Mouse (Mus musculus) midbrain, embryonic 13.5 days (tissue): ENCODE results near the gene Capn10. TPM values are rescaled to one million over a fixed set of nuclear protein-coding genes. Genes with fewer than 3 reads are reported as not detected.

ENCODE experiments used
- ATAC-seq: fragments of 200-750 bp; cut with Nextera tagmentation; 2 replicates; pipeline ENCODE4 v1.8.0; 2017; ENCODE audit warnings: mild to moderate bottlenecking, moderate TSS enrichment, moderate library complexity
- H3K27ac ChIP-seq: fragments of 300-500 bp; sonication (generic); 2 replicates; pipeline ENCODE4 v1.5.1; 2015; ENCODE audit warnings: inconsistent platforms, mild to moderate bottlenecking, moderate library complexity
- H3K27me3 ChIP-seq: fragments of 300-500 bp; sonication (generic); 2 replicates; pipeline ENCODE4 v1.6.1; 2015; ENCODE audit warnings: mild to moderate bottlenecking, inconsistent platforms
- H3K36me3 ChIP-seq: fragments of 300-500 bp; sonication (generic); 2 replicates; pipeline ENCODE4 v1.6.1; 2015; ENCODE audit warnings: mild to moderate bottlenecking, inconsistent platforms
- H3K4me1 ChIP-seq: fragments of 300-500 bp; sonication (generic); replicated peaks from 2 replicates; pipeline ENCODE4 v1.6.1; 2015; ENCODE audit warnings: inconsistent platforms
- H3K4me2 ChIP-seq: fragments of 300-500 bp; sonication (generic); replicated peaks from 2 replicates; pipeline ENCODE4 v1.6.1; 2015; ENCODE audit warnings: moderate library complexity, mild to moderate bottlenecking, inconsistent platforms
- H3K4me3 ChIP-seq: fragments of 300-500 bp; sonication (generic); replicated peaks from 2 replicates; pipeline ENCODE4 v1.5.1; 2015; ENCODE audit warnings: mild to moderate bottlenecking, inconsistent platforms
- H3K9ac ChIP-seq: fragments of 300-500 bp; sonication (generic); replicated peaks from 2 replicates; pipeline ENCODE4 v1.6.1; 2015; ENCODE audit warnings: mild to moderate bottlenecking, inconsistent platforms
- H3K9me3 ChIP-seq: fragments of 300-500 bp; sonication (generic); 2 replicates; pipeline ENCODE4 v1.6.1; 2016; ENCODE audit warnings: mild to moderate bottlenecking, inconsistent platforms
- WGBS: fragments of 180-500 bp; shearing (Covaris S2); methylation state at CpG from one replicate; pipeline ENCODE4 v1.1.7; 2015; 5-methylcytosine and 5-hydroxymethylcytosine counted together
- polyA plus RNA-seq: library from polyadenylated mRNA; unstranded; fragments of >200 nt; fragmentation: Nextera tagmentation; extraction: Ambion mirVana; gene quantifications from 2 replicates; pipeline ENCODE4 v1.2.1, GENCODE M21; 2015

Capn10 gene
- polyA plus RNA-seq, 1 experiment from 2014 or later, result 62.6 TPM

GRCm38 (mm10) chr1:92921496-92921895 lies 12.7 kb upstream of the Capn10 start:
- Histone ChIP-seq H3K27me3 (no peaks in the 10 kb centered on the region), H3K9ac (no peak overlapping the region), H3K9me3 (no peaks in the 10 kb centered on the region), H3K4me3 (no peak overlapping the region), H3K27ac (no peak overlapping the region), H3K36me3 (peaks cover 51% of the 10 kb centered on the region), H3K4me1 (no peaks in the 10 kb centered on the region), H3K4me2 (no peak overlapping the region)
- 92% methylated on average over 4 of the region's 4 CpGs for WGBS
- ATAC-seq, result no peak

DNA sequence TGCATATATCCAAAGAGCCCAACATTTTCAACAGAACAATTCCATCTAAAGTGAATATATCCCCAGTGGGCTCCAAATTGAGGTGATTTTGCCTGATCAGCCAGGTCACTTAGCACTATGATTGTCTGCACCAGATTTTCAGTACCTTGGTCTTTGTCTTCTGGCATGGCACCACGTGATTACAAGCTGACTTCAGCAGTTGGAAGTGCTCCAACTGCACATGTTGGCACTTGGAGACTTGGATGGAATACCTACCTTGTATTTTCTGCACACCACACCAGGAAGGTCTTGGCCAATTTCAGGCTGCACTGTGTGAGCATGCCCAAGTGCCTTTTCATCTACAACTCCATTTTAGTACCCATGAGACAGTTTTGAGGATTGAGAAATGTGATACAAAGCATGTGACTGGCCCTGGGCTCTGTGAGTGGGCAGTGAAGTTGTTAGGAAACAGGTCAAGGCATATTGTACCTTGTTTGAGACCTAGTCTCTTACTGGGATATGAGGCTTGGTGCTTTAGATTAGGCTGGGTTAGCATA lies 3.9 kb upstream of the Capn10 start:
- ATAC-seq, result no peak
- Histone ChIP-seq H3K9ac (no peak overlapping the region), H3K27ac (no peak overlapping the region), H3K9me3 (no peaks in the 10 kb centered on the region), H3K4me1 (peaks cover 11% of the 10 kb centered on the region), H3K4me2 (no peak overlapping the region), H3K27me3 (peaks cover 7% of the 10 kb centered on the region), H3K4me3 (no peak overlapping the region), H3K36me3 (no peaks in the 10 kb centered on the region)
- 48% methylated on average over 1 of the region's 1 CpGs for WGBS

- Histone ChIP-seq H3K4me1 (peaks cover 33% of the 10 kb centered on the region), H3K9ac (peak overlapping the region; percentile 89), H3K9me3 (no peaks in the 10 kb centered on the region), H3K36me3 (peaks cover 9% of the 10 kb centered on the region), H3K4me3 (peak overlapping the region; percentile 91), H3K4me2 (peak overlapping the region; percentile 89), H3K27ac (peak overlapping the region; percentile 99), H3K27me3 (peaks cover 5% of the 10 kb centered on the region)
- WGBS, result 73% methylated on average over 4 of the region's 4 CpGs
- no peak for ATAC-seq
Observed at GRCm38 (mm10) chr1:92933611-92934010, 565 bp upstream of the Capn10 start.

DNA sequence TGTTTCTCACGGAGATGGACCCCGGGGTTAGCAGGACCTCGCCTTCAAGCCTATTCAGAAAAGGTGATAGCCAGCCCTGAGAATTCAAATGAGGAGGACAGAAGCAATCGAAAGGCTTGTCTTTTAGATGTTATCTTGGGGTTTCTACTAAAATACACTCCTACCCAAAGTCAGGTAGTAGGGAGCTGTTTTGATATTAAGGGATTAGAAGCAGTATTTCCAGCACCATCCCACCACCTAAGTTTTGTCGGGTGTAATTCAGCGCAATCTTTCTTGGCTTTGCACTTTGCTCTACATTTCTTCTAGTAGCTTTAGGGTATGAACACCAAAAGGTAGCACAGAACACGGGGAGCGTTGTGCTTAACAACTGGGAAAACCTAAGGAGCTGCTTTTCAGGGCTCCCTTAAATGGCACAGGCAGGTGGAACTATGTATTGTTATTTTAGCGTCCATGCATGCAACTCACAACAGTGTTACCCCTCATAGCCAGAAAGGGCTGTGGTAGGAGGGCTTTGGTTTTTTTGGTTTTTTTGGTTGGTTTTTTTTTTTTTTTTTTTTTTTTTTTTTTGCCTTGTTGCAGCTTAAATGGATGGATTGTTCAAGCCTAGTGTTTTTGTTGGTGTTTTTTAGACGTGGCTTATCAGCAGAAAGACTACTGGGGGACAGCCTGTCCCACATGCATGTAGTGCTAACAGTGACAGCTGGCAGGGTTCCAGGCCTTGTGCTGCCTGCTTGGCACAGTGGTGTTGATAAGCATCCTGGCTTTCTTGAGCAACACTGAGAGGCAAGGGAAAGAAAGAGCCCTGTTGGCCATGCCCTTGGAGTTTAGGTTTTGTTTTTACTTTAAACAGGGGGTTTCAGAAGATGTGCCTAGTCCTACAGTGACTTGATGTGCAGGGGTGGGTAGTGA lies 1.1 kb downstream of the Capn10 start:
- WGBS, result 13% methylated on average over 10 of the region's 10 CpGs
- Histone ChIP-seq H3K27me3 (no peaks in the 10 kb centered on the region), H3K9me3 (no peaks in the 10 kb centered on the region), H3K27ac (peak overlapping the region; percentile 99), H3K4me1 (peaks cover 33% of the 10 kb centered on the region), H3K4me3 (peak overlapping the region; percentile 91), H3K4me2 (peak overlapping the region; percentile 89), H3K36me3 (peaks cover 26% of the 10 kb centered on the region), H3K9ac (peak overlapping the region; percentile 89)
- ATAC-seq, result no peak

DNA sequence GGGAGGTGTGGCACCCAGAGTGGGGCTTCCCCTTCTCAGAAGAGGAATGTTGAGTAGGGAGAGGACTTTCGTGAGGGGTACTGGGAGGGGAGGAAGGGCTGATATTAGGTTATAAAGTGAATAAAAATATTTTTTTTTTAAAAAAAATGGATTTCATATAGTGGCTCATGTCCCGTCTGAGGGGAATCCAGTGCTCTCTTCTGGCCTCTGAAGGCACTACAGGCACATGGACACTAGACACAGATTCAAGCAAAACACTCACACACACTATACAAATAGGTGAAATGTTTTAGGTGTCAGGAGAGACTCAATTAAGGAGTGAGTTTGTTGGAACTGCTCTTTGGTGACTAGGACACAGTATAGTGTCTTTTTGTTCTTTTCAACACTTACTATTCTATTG lies 1.8 kb downstream of the Capn10 start:
- H3K36me3 ChIP-seq, result peaks cover 31% of the 10 kb centered on the region
- no peak for ATAC-seq
- peak overlapping the region; percentile 91 for H3K4me3 ChIP-seq
- peaks cover 33% of the 10 kb centered on the region for H3K4me1 ChIP-seq
- H3K9ac ChIP-seq, result peak overlapping the region; percentile 89
- H3K27me3 ChIP-seq, result no peaks in the 10 kb centered on the region
- WGBS, result 55% methylated on average over 2 of the region's 2 CpGs
- H3K9me3 ChIP-seq, result no peaks in the 10 kb centered on the region
- H3K4me2 ChIP-seq, result peak overlapping the region; percentile 89
- no peak overlapping the region for H3K27ac ChIP-seq

DNA sequence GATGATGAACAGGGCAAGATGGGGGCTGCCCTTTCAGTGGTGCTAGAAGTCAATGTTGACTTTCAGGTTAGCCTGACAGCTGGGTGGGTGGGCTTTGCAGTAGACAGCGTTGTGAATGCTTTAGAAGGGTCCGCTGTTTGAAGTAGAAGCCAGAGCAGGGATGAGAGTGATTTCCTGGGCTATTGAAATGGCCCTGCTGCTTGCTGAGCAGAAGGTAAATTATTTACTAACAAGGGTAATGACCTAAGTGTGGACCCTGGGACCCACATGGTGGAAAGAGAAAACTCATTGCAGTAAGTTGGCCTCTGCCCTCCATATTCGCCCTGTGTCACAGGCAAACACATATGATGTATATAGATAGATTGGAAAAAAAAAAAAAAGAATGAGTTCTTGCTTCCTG lies 2.3 kb downstream of the Capn10 start:
- H3K4me3 ChIP-seq, result peak overlapping the region; percentile 91
- H3K36me3 ChIP-seq, result peaks cover 33% of the 10 kb centered on the region
- no peaks in the 10 kb centered on the region for H3K9me3 ChIP-seq
- WGBS, result 74% methylated on average over 3 of the region's 3 CpGs
- H3K9ac ChIP-seq, result peak overlapping the region; percentile 7; the same call in 1 of the 2 replicates
- no peak for ATAC-seq
- no peak overlapping the region for H3K27ac ChIP-seq
- H3K4me1 ChIP-seq, result peaks cover 33% of the 10 kb centered on the region
- H3K4me2 ChIP-seq, result peak overlapping the region; percentile 89
- H3K27me3 ChIP-seq, result no peaks in the 10 kb centered on the region

DNA sequence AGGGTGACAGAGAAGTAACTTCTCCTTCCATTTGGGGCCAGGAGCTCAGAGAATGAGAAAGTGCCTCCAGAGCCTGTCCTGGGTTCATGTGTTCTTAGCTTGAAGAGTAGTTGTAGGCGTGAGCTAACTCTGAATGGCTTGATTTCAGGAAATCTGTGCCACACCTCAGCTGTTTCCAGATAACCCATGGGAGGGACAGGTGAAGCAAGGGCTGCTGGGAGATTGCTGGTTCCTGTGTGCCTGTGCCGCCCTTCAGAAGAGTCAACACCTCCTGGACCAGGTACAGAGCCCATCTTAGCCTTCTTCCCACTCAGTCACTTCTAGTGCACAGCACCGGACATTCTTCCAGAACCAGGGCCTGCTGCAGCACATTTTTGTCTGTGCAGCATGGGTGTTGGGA lies 3.6 kb downstream of the Capn10 start:
- Histone ChIP-seq H3K9ac (no peak overlapping the region), H3K36me3 (peaks cover 47% of the 10 kb centered on the region), H3K9me3 (no peaks in the 10 kb centered on the region), H3K4me3 (no peak overlapping the region), H3K4me2 (no peak overlapping the region), H3K27ac (no peak overlapping the region), H3K4me1 (peaks cover 33% of the 10 kb centered on the region), H3K27me3 (no peaks in the 10 kb centered on the region)
- ATAC-seq, result no peak
- WGBS, result 89% methylated on average over 3 of the region's 3 CpGs

DNA sequence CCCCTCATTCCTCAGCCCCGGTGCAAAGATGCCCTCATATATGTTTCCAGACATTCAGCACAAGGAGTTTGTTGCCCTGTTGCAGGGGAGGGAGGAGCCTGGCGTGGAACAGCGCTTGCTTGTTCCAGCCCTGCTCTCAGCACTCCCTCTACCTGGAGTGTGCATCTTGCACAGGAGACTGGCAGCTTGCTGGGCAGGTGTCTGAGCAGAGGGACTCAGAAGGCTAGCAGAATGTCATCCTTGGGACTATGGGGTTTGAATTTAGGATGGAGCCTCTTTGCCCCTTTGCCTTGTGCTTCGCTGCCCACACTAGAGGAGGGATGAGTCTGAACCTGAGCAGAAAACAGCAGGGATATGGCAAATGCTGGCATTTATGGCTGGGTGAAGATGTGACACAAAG lies 5.6 kb downstream of the Capn10 start:
- Histone ChIP-seq H3K4me2 (no peak overlapping the region), H3K27ac (no peak overlapping the region), H3K27me3 (no peaks in the 10 kb centered on the region), H3K36me3 (peaks cover 66% of the 10 kb centered on the region), H3K9me3 (no peaks in the 10 kb centered on the region), H3K9ac (no peak overlapping the region), H3K4me3 (no peak overlapping the region), H3K4me1 (peaks cover 24% of the 10 kb centered on the region)
- no peak for ATAC-seq
- 94% methylated on average over 4 of the region's 4 CpGs for WGBS

DNA sequence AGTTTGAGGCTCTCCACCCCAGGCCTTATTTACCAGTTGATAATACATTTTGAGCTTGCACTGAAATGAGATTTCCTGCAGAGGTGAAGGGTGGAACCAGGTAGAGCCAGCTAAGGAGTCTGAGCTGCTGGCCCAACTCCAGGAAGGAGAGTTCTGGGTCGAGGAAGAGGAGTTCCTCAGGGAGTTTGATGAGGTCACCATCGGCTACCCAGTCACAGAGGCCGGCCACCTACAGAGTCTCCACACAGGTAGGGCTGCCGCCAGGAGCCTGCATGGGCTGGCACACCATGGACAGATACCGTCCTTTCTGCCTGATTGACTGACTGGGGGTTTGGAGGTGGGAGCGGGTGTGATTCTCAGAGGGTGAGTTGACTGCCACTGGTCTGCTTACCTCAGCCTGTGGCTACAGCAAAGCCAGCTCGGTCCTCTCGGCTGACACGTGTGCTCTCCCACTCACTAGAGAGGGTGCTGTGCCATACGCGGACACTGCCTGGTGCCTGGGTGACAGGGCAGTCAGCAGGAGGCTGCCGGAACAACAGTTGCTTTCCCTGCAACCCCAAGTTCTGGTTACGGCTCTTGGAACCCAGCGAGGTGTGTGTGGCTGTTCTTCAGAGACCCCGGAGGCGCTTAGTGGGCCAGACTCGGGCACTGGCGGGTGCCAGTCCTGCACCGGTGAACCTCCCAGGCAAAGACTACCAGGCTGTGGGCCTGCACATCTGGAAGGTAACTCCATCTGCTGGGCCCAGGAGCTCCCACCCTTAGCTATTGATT lies 9.2 kb downstream of the Capn10 start:
- Histone ChIP-seq H3K9me3 (no peaks in the 10 kb centered on the region), H3K27ac (no peak overlapping the region), H3K9ac (no peak overlapping the region), H3K4me1 (no peaks in the 10 kb centered on the region), H3K4me3 (no peak overlapping the region), H3K36me3 (peaks cover 95% of the 10 kb centered on the region), H3K27me3 (no peaks in the 10 kb centered on the region), H3K4me2 (no peak overlapping the region)
- no peak for ATAC-seq
- WGBS, result 93% methylated on average over 19 of the region's 19 CpGs

DNA sequence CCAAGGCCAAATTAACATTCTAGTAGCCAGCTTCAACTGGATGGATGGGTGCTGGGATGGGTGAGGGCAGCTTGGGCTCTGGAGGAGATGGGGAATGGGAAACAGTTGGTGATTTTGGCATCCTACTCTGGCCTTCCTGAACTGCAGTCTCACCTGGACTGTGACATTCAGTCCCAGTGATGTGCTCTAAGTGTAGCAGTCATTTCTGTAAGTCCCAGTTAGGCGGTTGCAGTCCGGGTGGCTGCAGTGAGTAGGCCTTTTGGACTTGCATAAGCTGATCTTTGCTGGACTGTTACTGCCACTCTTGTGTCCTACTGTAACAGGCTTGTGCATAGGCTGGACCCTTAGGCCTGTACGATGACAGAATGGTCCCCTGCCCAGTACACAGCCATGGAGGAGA lies 13.8 kb downstream of the Capn10 start:
- Histone ChIP-seq H3K27me3 (no peaks in the 10 kb centered on the region), H3K4me1 (no peaks in the 10 kb centered on the region), H3K27ac (no peak overlapping the region), H3K9ac (no peak overlapping the region), H3K4me2 (no peak overlapping the region), H3K9me3 (no peaks in the 10 kb centered on the region), H3K4me3 (no peak overlapping the region), H3K36me3 (peaks cover 76% of the 10 kb centered on the region)
- WGBS, result 98% methylated on average over 3 of the region's 3 CpGs
- no peak for ATAC-seq

GRCm38 (mm10) chr1:92949426-92949825 lies 15.2 kb downstream of the Capn10 start:
- Histone ChIP-seq H3K9me3 (no peaks in the 10 kb centered on the region), H3K4me1 (no peaks in the 10 kb centered on the region), H3K4me3 (no peak overlapping the region), H3K27ac (no peak overlapping the region), H3K4me2 (no peak overlapping the region), H3K9ac (no peak overlapping the region), H3K27me3 (no peaks in the 10 kb centered on the region), H3K36me3 (peaks cover 61% of the 10 kb centered on the region)
- WGBS, result 64% methylated on average over 6 of the region's 6 CpGs
- no peak for ATAC-seq

- no peak within 1 kb of the TSS for H3K27ac ChIP-seq
- WGBS, result 85% methylated on average over 5 of the region's 5 CpGs
- no peak within 1 kb of the TSS for H3K4me3 ChIP-seq
- H3K4me2 ChIP-seq, result no peak within 1 kb of the TSS
- H3K27me3 ChIP-seq, result no peaks in the 10 kb centered on the region
- no peak for ATAC-seq
- H3K9ac ChIP-seq, result no peak within 1 kb of the TSS
- no peaks in the 10 kb centered on the region for H3K9me3 ChIP-seq
- H3K36me3 ChIP-seq, result peaks cover 49% of the 10 kb centered on the region
- no peaks in the 10 kb centered on the region for H3K4me1 ChIP-seq
Observed at GRCm38 (mm10) chr1:92950607-92951006, 16.4 kb downstream of the Capn10 start, which contains the start of gene Gpr35. Gpr35 (plus strand) TSS chr1:92950865.
